8 mouse cellular contexts compared by ENCODE assay signal in the genomic region with DNA sequence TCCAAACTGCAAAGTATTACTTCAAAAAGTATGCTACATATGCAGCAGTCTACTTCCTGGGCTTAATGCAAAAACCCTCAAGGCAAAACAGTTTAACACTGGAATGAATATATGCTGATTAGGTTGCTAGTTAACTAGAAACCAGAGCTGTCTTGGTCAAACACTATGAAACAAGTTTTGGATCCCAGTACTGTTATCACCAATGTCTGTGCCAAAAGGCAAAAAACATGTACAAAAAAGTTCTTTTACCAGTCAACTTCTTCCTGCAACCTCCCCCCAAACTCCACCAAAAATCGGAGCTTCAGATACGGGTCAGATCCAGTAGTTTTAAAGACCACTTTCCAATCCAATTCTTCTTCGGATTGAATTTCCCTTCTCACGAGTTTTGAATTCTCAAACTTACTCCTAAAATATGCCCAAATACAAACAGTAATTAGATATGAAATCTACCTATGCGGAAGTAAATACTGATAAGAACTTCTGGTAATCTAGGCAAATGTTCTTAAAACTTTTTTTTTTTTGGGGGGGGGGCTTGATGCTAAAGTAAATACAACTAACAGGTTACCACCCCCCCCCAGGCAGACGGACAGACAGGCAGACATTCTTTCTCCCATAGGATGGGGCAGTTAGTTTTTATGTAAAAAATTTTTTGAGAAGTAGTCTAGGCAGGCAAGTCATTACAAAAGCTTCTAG. TPM values are rescaled to one million over a fixed set of nuclear protein-coding genes. Genes with fewer than 3 reads are reported as not detected.
DNase-seq lines count a peak whose midpoint lies in the region; ATAC-seq and TF ChIP-seq lines count a peak whose summit lies in the region.

No protein-coding gene starts in this region.

- no peak for TF ChIP-seq POLR2A in liver, adult 2 months (IDR thresholded peaks at IDR 0.05; ENCODE audit: extremely low read depth, insufficient read depth, low read length)

- H3K9me3 ChIP-seq in embryonic facial prominence, embryonic 12.5 days, result no peaks in the 10 kb centered on the region
- no peaks in the 10 kb centered on the region for H3K9me3 ChIP-seq in intestine, embryonic 14.5 days (ENCODE audit: control insufficient read depth, low read length)

- peaks cover 23% of the 10 kb centered on the region for H3K36me3 ChIP-seq in liver, adult 2 months (ENCODE audit: control insufficient read depth, insufficient read depth, low read length)
- H3K36me3 ChIP-seq in embryonic facial prominence, embryonic 12.5 days, result peaks cover 15% of the 10 kb centered on the region
- H3K36me3 ChIP-seq in intestine, embryonic 14.5 days (ENCODE audit: control insufficient read depth, insufficient read depth, low read length), result peaks cover 20% of the 10 kb centered on the region

- H3K27me3 ChIP-seq in liver, adult 2 months (ENCODE audit: control insufficient read depth, insufficient read depth, low read length), result no peaks in the 10 kb centered on the region
- H3K27me3 ChIP-seq in embryonic facial prominence, embryonic 12.5 days, result no peaks in the 10 kb centered on the region
- no peaks in the 10 kb centered on the region for H3K27me3 ChIP-seq in intestine, embryonic 14.5 days (replicated peaks; ENCODE audit: control insufficient read depth, insufficient read depth, low read length)

- TF ChIP-seq CTCF in liver, adult 2 months (IDR thresholded peaks at IDR 0.05; ENCODE audit: low read depth, low read length), result no peak

- H3K9ac ChIP-seq in liver, adult 2 months (ENCODE audit: low read depth, low read length), result peak overlapping the region; percentile 99
- H3K9ac ChIP-seq in embryonic facial prominence, embryonic 12.5 days, result peak overlapping the region; percentile 99
- H3K9ac ChIP-seq in intestine, embryonic 14.5 days (ENCODE audit: low read length), result peak overlapping the region; percentile 99

- H3K79me2 ChIP-seq in liver, adult 2 months (ENCODE audit: control insufficient read depth, insufficient read depth, low read length), result peaks cover 30% of the 10 kb centered on the region

- under 1% methylated on average over 6 of the region's 6 CpGs for WGBS in liver, adult 2 months
- 19% methylated on average over 6 of the region's 6 CpGs for WGBS in embryonic facial prominence, embryonic 12.5 days
- WGBS in intestine, embryonic 14.5 days, result 20% methylated on average over 6 of the region's 6 CpGs

- peak overlapping the region; percentile 74 for H3K4me2 ChIP-seq in embryonic facial prominence, embryonic 12.5 days (replicated peaks)
- peak overlapping the region; percentile 75 for H3K4me2 ChIP-seq in intestine, embryonic 14.5 days (ENCODE audit: low read length)

- H3K4me1 ChIP-seq in liver, adult 2 months (ENCODE audit: control insufficient read depth, insufficient read depth, low read length), result peaks cover 20% of the 10 kb centered on the region
- peaks cover 10% of the 10 kb centered on the region; the same call in 1 of the 2 replicates for H3K4me1 ChIP-seq in embryonic facial prominence, embryonic 12.5 days
- H3K4me1 ChIP-seq in intestine, embryonic 14.5 days (replicated peaks; ENCODE audit: control insufficient read depth, insufficient read depth, low read length), result peaks cover 16% of the 10 kb centered on the region

- ATAC-seq in embryonic facial prominence, embryonic 12.5 days (ENCODE audit: insufficient number of reproducible peaks, insufficient read depth, low FRiP score, low TSS enrichment), result no peak
- no peak for ATAC-seq in intestine, embryonic 14.5 days (replicated peaks; ENCODE audit: low FRiP score, low TSS enrichment, low read depth)

- peak overlapping the region; percentile 84 for H3K4me3 ChIP-seq in liver, adult 2 months (ENCODE audit: insufficient read depth, low read depth, low read length)
- peak overlapping the region; percentile 95 for H3K4me3 ChIP-seq in embryonic facial prominence, embryonic 12.5 days
- H3K4me3 ChIP-seq in intestine, embryonic 14.5 days (ENCODE audit: low read depth, low read length), result peak overlapping the region; percentile 92

- DNase-seq in liver, adult 2 months (ENCODE audit: extremely low read depth, low read depth, low spot score), result peak; percentile 76
- DNase-seq in liver, result no peak
- no peak for DNase-seq in intestine, embryonic 14.5 days (ENCODE audit: low spot score)
- peak; percentile 41 for DNase-seq in naive thymus-derived CD4-positive, alpha-beta T cell, adult 2 months (ENCODE audit: low read depth)
- DNase-seq in embryo, embryonic 10.5 days (ENCODE audit: low spot score), result no peak
- no peak for DNase-seq in adrenal gland, adult 8-10 months
- DNase-seq in T-cell, adult 2 months (ENCODE audit: low spot score), result no peak

- H3K27ac ChIP-seq in liver, adult 2 months (replicated peaks; ENCODE audit: insufficient read depth, low read depth, low read length), result peak overlapping the region; percentile 91
- peak overlapping the region; percentile 99 for H3K27ac ChIP-seq in embryonic facial prominence, embryonic 12.5 days
- peak overlapping the region; percentile 100 for H3K27ac ChIP-seq in intestine, embryonic 14.5 days (ENCODE audit: low read depth)

RNA-seq across cellular contexts. Expression of gene Hectd1, which starts 1.2 kb away (rescaled TPM):
- total RNA-seq in liver, adult 2 months (2014; rRNA removed), result 96.1 and 102 TPM in 2 replicates
- 12.1 and 15.1 TPM in 2 replicates for polyA plus RNA-seq in liver, adult 2 months (2012; rRNA removed)
- polyA plus RNA-seq in embryonic facial prominence, embryonic 12.5 days (2016; fragmentation: Nextera tagmentation; extraction: Ambion mirVana), result 43.1 and 44.6 TPM in 2 replicates
- 41.1 and 43.3 TPM in 2 replicates for polyA plus RNA-seq in intestine, embryonic 14.5 days (2014; fragmentation: Nextera tagmentation; extraction: Ambion mirVana)
- total RNA-seq in adrenal gland, adult 8-10 months (2022), result 100 to 1,000 TPM in 1 of 4 experiments, 10 to 100 TPM in 3; 89.8 to 101 (median 93.6) TPM

Comparison
In these comparisons a context has a peak if more than half of its experiments do, and no peak if none do; other contexts are left out.
1. DNase-seq: peak in liver, adult 2 months (single experiment) and naive thymus-derived CD4-positive, alpha-beta T cell, adult 2 months (single experiment); none in liver (single experiment), intestine, embryonic 14.5 days (single experiment), embryo, embryonic 10.5 days (single experiment), adrenal gland, adult 8-10 months (single experiment) and T-cell, adult 2 months (single experiment).
2. Peak in every context shown above with its lines, with median percentiles within 50 percentile points of each other: H3K27ac ChIP-seq, H3K4me3 ChIP-seq and H3K9ac ChIP-seq.